Mouse (Mus musculus) embryo, embryonic 10 days (tissue): ENCODE data around the gene Suox.
"Not testable (repeated sequence)": the region's sequence is repeated elsewhere in the genome, so short reads cannot be mapped to it uniquely, and the experiment has no call there.

Experiments
- DNase-seq: peaks from one replicate; pipeline ENCODE4 v3.0.0-alpha.2; 2015; ENCODE audit warnings: low spot score

The Suox gene

GRCm38 (mm10) chr10:128626311-128627310 lies 47.3 kb downstream of the Suox start, which contains the start of gene Rps26:
Gene Rps26, minus strand, starts transcription at chr10:128626747.
- peak; percentile 99 for DNase-seq

DNA sequence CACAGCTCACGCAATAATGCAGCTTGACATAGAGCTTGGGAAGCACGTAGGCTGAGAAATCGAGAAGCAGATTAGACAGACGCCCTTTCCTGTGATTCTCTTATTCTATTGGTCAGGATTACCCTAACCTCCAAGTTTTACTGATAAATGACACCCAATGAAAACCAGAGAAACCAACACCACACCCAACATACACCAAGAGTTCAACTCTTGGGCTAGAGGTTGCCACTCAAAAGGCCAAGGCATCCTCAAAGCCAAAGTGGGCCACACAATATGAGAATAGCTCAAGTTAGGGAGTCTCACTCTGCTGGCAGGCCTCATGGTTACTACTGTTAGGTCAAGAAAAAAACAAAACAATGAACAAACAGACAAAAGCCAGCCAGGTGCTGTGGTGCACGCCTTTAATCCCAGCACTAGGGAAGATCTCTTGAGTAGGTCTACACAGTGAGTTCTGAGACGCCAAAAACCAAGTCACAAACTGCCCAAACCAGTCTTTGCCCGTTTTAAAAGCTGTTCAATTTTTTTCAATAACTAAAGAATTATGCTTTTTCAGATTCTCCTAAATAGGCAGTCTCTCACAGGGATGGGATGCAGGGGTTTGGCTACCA lies 48.5 kb downstream of the Suox start:
- no peak for DNase-seq

DNA sequence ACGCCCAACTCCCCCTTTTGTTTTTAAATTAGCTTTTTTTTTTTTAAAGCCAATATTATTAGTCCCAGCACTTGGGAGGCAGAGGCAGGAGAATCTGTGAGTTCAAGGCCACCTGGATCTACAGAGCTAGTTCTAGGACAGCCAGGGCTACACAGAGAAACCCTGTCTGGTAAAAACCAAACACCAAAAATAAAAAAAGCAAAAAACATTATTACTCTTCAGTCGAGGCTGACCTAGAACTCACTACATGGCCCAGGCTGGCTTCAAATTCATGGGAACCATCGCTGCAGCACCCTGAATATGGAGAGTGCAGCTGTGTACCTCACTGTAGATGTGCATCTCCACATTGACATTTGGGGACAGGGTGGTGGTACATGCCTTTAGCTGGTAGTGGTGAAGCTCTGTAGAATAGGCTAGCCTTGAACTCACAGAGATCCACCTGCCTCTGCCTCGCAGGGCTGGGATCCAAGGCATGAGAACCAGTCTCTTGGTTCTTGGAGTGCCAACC lies 50.7 kb downstream of the Suox start:
- DNase-seq: not testable (repeated sequence)

GRCm38 (mm10) chr10:128622702-128623101 lies 51.2 kb downstream of the Suox start:
- no peak for DNase-seq

GRCm38 (mm10) chr10:128621986-128622520 lies 51.8 kb downstream of the Suox start:
- DNase-seq: peak; percentile 47

GRCm38 (mm10) chr10:128620241-128620640 lies 53.6 kb downstream of the Suox start:
- no peak for DNase-seq
